Mouse (Mus musculus): ENCODE measurements at regions not wholly inside any gene's neighbourhood (a gene's known extent, or its start where the extent isn't known, plus 50 kb on each side); places are given as distances from the start of the nearest gene placed in this dataset.

DNA sequence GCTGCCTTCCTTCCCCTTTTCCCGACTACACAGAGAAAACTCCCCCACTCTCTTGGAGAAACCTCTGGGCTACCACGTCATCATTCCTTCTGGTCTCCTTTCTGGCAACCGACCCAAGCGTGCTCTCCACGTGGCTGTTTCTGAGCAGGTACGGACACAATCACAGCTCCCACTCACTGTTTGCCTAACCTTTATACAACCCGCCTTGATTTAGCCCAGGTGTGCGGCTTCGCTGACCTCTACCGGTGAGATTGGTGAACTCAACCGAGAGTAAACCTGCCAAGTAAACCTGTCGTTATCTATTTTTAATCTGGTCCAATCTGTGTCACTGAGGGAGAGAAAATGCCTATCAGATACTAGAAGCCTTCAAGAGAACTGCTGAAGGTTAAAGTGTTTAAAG is 142.7 kb upstream of the Gnai1 start:
- TF ChIP-seq POLR2A (IDR thresholded peaks at IDR 0.05; ENCODE audit: extremely low read depth, insufficient read depth, low read length) (no peak), CTCF (IDR thresholded peaks at IDR 0.05; ENCODE audit: low read depth, low read length) (peak; percentile 40; the same call in 1 of the 2 replicates)
